Mouse (Mus musculus): Measurements from ENCODE around the gene Peak1. TPM values are rescaled to one million over a fixed set of nuclear protein-coding genes. Genes with fewer than 3 reads are reported as not detected.

The Peak1 gene
- polyA plus RNA-seq (2012; fragmentation: generic; extraction: Trizol): 10 to 100 TPM in 1 of 2 experiments, 1 to 10 TPM in 1; 1.6 to 13.0 TPM

GRCm38 (mm10) chr9:56417948-56418737 is at the start of gene Peak1, which contains the start of gene Hmg20a:
Gene Peak1 (minus strand): TSS chr9:56418067.
Gene Hmg20a (plus strand): TSS chr9:56418609.

GRCm38 (mm10) chr9:56165377-56165776 is 252.5 kb downstream of the Peak1 start, which contains the start of gene Tspan3:
Gene Tspan3 (minus strand): TSS chr9:56165477.

Other genes with a start within 250 kb of the Peak1 start
- 10 to 100 TPM in 1 of 2 experiments, 1 to 10 TPM in 1; 2.2 to 23.4 TPM for gene Hmg20a, start 542 bp upstream of the Peak1 start, polyA plus RNA-seq (2012; fragmentation: generic; extraction: Trizol)

Data from C3H10T1/2 (cell line).